Mouse (Mus musculus): ENCODE results near the gene Odf3l2. TPM values are rescaled to one million over a fixed set of nuclear protein-coding genes. Genes with fewer than 3 reads are reported as not detected.
A peak's percentile ranks its signal among the peaks of the same experiment; 100 is the strongest.

The Odf3l2 gene
- polyA plus RNA-seq, 1 experiment from 2014 or later = not detected

DNA sequence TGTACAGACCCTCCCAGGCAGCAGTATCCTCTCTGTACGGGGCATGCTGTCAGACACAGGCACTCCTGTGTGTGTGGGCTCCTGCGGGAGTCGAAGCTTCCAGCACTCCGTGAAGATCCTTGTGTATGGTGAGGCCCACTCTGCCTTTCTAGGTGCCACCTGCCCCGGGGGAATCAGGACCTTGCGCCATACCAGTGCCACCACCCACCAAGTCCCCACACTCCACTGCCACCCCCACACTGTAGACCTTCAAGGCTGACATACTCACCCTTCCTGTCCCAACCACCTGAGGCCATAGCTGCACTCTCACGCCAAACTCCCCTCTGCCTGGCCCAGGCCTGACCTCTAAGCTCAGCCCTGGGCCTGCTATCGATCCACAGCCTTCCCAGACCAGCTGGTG is 19.5 kb upstream of the Odf3l2 start:
- no peak overlapping the region for H3K9ac ChIP-seq (ENCODE audit: low read length)
- H3K36me3 ChIP-seq (ENCODE audit: control insufficient read depth, insufficient read depth) = no peaks in the 10 kb centered on the region
- H3K27me3 ChIP-seq (ENCODE audit: control insufficient read depth, insufficient read depth, low read length) = 0 out of 2 replicates have a peak, but pooled peaks cover 3% of the 10 kb centered on the region
- no peak for ATAC-seq (replicated peaks; ENCODE audit: extremely low read depth, insufficient read depth, low FRiP score)
- no peak overlapping the region for H3K4me3 ChIP-seq (ENCODE audit: low read length)
- no peak overlapping the region for H3K27ac ChIP-seq (ENCODE audit: low read length)
- H3K4me2 ChIP-seq (ENCODE audit: low read depth, low read length) = no peak overlapping the region
- H3K9me3 ChIP-seq (replicated peaks; ENCODE audit: control insufficient read depth, low read length) = 0 out of 2 replicates have a peak, but pooled peaks cover 2% of the 10 kb centered on the region
- H3K4me1 ChIP-seq (ENCODE audit: control insufficient read depth, insufficient read depth, low read length) = peaks cover 5% of the 10 kb centered on the region
- WGBS = 83% methylated on average over 8 of the region's 8 CpGs

DNA sequence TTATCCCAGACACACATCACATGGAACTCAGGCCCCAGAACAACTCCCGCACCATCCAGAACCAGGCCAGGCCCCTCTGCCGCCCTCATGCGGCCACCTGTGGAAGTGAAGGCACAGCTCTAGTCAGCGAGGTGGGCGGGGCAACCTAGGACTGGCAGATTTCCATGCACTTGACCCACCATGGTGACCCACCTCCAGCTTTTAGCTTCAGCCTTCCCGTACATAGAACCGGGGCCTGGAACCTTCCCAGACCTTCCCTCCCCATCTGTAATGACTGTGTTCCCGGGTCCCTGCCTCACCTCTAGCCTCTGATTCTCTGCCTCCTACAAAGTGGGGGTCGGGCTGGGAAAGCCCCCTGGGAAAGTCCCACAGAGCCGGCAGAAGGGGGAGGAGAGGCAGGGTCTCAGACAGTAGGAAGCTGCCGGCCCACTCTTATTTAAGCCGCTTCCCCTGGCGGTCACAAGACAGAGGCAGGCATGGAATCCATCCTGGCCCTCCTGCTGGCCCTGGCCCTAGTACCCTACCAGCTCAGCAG is 18.7 kb upstream of the Odf3l2 start, which contains the start of gene Madcam1:
Gene Madcam1, plus strand, starts transcription at position 429 of the 535 bp plus-strand sequence.
- Histone ChIP-seq H3K27me3 (ENCODE audit: control insufficient read depth, insufficient read depth, low read length) (0 out of 2 replicates have a peak, but pooled peaks cover 3% of the 10 kb centered on the region), H3K9ac (ENCODE audit: low read length) (no peak within 1 kb of the TSS), H3K4me1 (ENCODE audit: control insufficient read depth, insufficient read depth, low read length) (0 out of 2 replicates have a peak, but pooled peaks cover 3% of the 10 kb centered on the region), H3K4me2 (ENCODE audit: low read depth, low read length) (no peak within 1 kb of the TSS), H3K9me3 (replicated peaks; ENCODE audit: control insufficient read depth, low read length) (0 out of 2 replicates have a peak, but pooled peaks cover 2% of the 10 kb centered on the region), H3K4me3 (ENCODE audit: low read length) (no peak within 1 kb of the TSS), H3K36me3 (ENCODE audit: control insufficient read depth, insufficient read depth) (no peaks in the 10 kb centered on the region), H3K27ac (ENCODE audit: low read length) (no peak within 1 kb of the TSS)
- WGBS = 13% methylated on average over 13 of the region's 13 CpGs
- ATAC-seq (replicated peaks; ENCODE audit: extremely low read depth, insufficient read depth, low FRiP score) = no peak

DNA sequence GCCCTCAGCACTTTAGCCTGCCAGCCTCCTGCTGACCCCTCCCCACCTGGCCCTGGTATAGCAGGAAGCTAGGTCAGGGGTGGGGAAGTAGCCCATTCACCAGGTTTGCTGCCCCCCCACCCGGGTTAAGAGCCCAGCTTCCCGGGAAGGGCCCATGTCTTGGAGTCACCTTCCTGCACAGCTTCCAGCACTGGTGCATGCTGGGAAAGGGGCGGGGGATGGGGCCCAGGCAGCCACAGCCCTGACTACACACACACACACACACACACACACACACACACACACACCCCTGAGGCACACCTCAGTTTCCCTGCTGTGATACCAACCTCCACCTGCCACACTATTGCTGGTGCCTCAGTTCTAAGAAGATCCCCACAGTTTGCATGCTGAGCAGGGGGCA is 16.3 kb upstream of the Odf3l2 start:
- no peaks in the 10 kb centered on the region for H3K36me3 ChIP-seq (ENCODE audit: control insufficient read depth, insufficient read depth)
- no peak; the same call in 1 of the 2 replicates for ATAC-seq (replicated peaks; ENCODE audit: extremely low read depth, insufficient read depth, low FRiP score)
- 40% methylated on average over 3 of the region's 3 CpGs for WGBS
- H3K4me3 ChIP-seq (ENCODE audit: low read length) = no peak overlapping the region
- 0 out of 2 replicates have a peak, but pooled peaks cover 2% of the 10 kb centered on the region for H3K9me3 ChIP-seq (replicated peaks; ENCODE audit: control insufficient read depth, low read length)
- H3K4me1 ChIP-seq (ENCODE audit: control insufficient read depth, insufficient read depth, low read length) = no peaks in the 10 kb centered on the region
- H3K9ac ChIP-seq (ENCODE audit: low read length) = no peak overlapping the region
- H3K4me2 ChIP-seq (ENCODE audit: low read depth, low read length) = no peak overlapping the region
- 0 out of 2 replicates have a peak, but pooled peaks cover 3% of the 10 kb centered on the region for H3K27me3 ChIP-seq (ENCODE audit: control insufficient read depth, insufficient read depth, low read length)
- no peak overlapping the region for H3K27ac ChIP-seq (ENCODE audit: low read length)

DNA sequence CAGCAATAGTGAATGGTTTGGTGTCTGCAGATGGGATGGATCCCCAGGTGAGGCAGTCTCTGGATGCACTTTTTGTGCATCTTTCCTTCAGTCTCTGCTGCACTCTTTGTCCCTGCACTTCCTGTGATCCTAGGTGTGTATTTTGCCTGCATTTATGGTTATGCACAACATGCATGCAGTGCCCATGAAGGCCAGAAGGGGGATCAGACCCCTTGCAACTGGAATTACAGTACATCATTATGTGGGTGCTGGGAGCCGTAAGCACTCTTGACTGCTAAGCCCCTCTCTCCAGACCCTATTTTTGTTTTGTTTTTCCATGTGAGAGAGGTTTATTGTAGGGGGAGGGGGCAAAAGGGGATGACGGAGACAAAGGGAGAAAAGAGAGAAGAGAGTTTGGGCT is 14.8 kb upstream of the Odf3l2 start:
- Histone ChIP-seq H3K4me2 (ENCODE audit: low read depth, low read length) (no peak overlapping the region), H3K27ac (ENCODE audit: low read length) (no peak overlapping the region), H3K36me3 (ENCODE audit: control insufficient read depth, insufficient read depth) (no peaks in the 10 kb centered on the region), H3K9me3 (replicated peaks; ENCODE audit: control insufficient read depth, low read length) (0 out of 2 replicates have a peak, but pooled peaks cover 2% of the 10 kb centered on the region), H3K4me3 (ENCODE audit: low read length) (no peak overlapping the region), H3K4me1 (ENCODE audit: control insufficient read depth, insufficient read depth, low read length) (no peaks in the 10 kb centered on the region), H3K27me3 (ENCODE audit: control insufficient read depth, insufficient read depth, low read length) (peaks cover 7% of the 10 kb centered on the region), H3K9ac (ENCODE audit: low read length) (no peak overlapping the region)
- ATAC-seq (replicated peaks; ENCODE audit: extremely low read depth, insufficient read depth, low FRiP score) = no peak
- WGBS = 84% methylated on average over 2 of the region's 2 CpGs

DNA sequence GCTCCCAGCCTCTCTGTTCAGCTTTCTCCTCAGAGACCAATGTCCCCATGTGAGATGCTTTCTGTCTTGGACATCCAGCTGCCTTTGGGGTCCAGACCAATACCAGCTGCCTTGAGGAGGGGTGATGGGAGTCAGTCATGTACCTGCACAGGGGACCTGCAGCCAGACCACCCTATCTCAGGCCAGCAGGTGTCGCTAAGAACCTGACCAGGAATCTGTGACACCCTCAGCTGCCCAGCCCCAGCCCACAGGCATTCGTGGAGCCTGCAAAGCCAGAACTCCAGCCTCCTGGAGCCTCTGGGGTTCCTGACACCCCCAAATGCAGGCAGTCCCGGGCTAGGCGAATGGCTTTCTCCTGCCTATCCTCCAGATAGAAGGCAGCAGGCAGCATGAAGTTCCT is 13.3 kb upstream of the Odf3l2 start:
- Histone ChIP-seq H3K4me2 (ENCODE audit: low read depth, low read length) (no peak overlapping the region), H3K4me1 (ENCODE audit: control insufficient read depth, insufficient read depth, low read length) (no peaks in the 10 kb centered on the region), H3K9me3 (replicated peaks; ENCODE audit: control insufficient read depth, low read length) (0 out of 2 replicates have a peak, but pooled peaks cover 2% of the 10 kb centered on the region), H3K4me3 (ENCODE audit: low read length) (no peak overlapping the region), H3K27ac (ENCODE audit: low read length) (no peak overlapping the region), H3K9ac (ENCODE audit: low read length) (no peak overlapping the region), H3K36me3 (ENCODE audit: control insufficient read depth, insufficient read depth) (no peaks in the 10 kb centered on the region), H3K27me3 (ENCODE audit: control insufficient read depth, insufficient read depth, low read length) (peaks cover 6% of the 10 kb centered on the region)
- no peak for ATAC-seq (replicated peaks; ENCODE audit: extremely low read depth, insufficient read depth, low FRiP score)
- 20% methylated on average over 4 of the region's 4 CpGs for WGBS

DNA sequence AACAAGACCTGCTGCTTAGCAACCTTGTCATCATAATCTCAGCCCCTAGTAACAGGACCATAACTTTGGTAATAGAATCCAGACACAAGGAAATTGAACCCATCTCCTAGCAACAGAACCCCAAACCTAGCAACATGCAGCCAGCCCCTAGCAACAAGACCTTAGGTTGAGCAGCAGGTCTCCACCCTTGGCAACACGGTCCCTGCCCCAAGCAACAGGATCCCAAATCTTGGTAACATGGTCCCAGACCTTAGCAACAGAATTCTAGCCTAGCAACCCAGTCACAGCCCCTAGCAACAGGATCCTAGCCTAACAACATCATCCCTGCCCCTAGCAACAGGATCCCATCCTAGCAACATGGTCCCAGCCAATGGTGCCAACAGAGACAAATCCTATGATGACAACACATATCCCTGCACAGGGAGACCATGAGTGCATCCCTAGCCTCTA is 9.4 kb upstream of the Odf3l2 start:
- 40% methylated on average over 1 of the region's 1 CpGs for WGBS
- Histone ChIP-seq H3K4me1 (ENCODE audit: control insufficient read depth, insufficient read depth, low read length) (no peaks in the 10 kb centered on the region), H3K27ac (ENCODE audit: low read length) (no peak overlapping the region), H3K9ac (ENCODE audit: low read length) (no peak overlapping the region), H3K27me3 (ENCODE audit: control insufficient read depth, insufficient read depth, low read length) (peaks cover 13% of the 10 kb centered on the region), H3K36me3 (ENCODE audit: control insufficient read depth, insufficient read depth) (no peaks in the 10 kb centered on the region), H3K9me3 (replicated peaks; ENCODE audit: control insufficient read depth, low read length) (no peaks in the 10 kb centered on the region), H3K4me2 (ENCODE audit: low read depth, low read length) (no peak overlapping the region), H3K4me3 (ENCODE audit: low read length) (no peak overlapping the region)
- no peak for ATAC-seq (replicated peaks; ENCODE audit: extremely low read depth, insufficient read depth, low FRiP score)

DNA sequence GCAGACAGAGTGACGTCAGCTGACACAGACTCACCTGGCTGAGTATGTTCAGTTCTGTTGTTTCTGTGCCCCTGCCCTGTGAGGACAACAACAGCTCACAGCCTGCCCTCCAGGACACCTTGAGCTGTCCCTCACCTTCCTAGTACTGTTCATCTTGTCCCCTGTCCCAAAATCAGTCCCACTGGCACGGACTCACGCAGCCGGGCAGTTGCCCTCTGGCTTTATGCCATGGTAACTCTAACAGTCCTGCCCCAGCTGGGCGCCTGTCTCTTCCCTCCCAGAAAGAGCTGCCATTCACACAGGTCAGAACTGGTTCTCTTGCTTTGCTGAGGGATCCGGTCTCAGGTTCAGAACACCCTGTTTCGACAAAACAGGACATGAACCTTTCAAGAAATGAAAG is 7.3 kb upstream of the Odf3l2 start:
- H3K9ac ChIP-seq (ENCODE audit: low read length) = no peak overlapping the region
- no peak for ATAC-seq (replicated peaks; ENCODE audit: extremely low read depth, insufficient read depth, low FRiP score)
- 78% methylated on average over 7 of the region's 7 CpGs for WGBS
- no peaks in the 10 kb centered on the region for H3K4me1 ChIP-seq (ENCODE audit: control insufficient read depth, insufficient read depth, low read length)
- no peak overlapping the region for H3K4me2 ChIP-seq (ENCODE audit: low read depth, low read length)
- H3K36me3 ChIP-seq (ENCODE audit: control insufficient read depth, insufficient read depth) = no peaks in the 10 kb centered on the region
- H3K4me3 ChIP-seq (ENCODE audit: low read length) = no peak overlapping the region
- peaks cover 13% of the 10 kb centered on the region for H3K27me3 ChIP-seq (ENCODE audit: control insufficient read depth, insufficient read depth, low read length)
- no peaks in the 10 kb centered on the region for H3K9me3 ChIP-seq (replicated peaks; ENCODE audit: control insufficient read depth, low read length)
- no peak overlapping the region for H3K27ac ChIP-seq (ENCODE audit: low read length)

DNA sequence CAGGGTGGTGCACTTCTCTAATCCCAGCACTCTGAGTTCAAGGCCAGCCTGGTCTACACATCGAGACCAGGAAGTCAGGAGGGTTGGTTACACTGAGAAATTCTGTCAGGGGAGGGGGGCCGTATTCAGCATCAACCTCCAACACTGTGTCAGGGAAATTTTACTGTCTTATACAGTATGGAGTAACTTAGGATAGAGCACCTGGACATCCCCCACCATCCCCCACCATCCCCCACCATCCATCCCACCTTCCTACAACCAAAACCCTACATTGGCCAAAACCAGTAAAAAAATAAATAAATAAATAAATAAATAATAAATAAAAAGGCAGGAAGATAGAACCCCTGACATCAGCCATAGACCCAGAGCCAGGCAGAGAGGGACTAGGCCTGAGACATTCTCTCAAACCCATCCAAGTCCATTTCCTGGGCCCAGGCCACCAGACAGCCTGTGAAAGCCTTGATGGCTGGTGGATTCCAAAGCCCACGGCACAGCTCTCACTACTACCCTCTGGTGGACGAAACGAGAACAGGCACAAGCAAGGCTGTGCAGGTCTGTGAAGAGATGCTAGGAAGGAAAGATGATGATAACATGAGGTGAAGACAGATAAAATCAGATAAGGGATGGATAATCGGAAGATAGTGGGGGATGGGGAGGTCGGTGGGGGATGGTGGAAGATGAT is 3.7 kb upstream of the Odf3l2 start:
- Histone ChIP-seq H3K9ac (ENCODE audit: low read length) (no peak overlapping the region), H3K36me3 (ENCODE audit: control insufficient read depth, insufficient read depth) (no peaks in the 10 kb centered on the region), H3K4me2 (ENCODE audit: low read depth, low read length) (no peak overlapping the region), H3K4me1 (ENCODE audit: control insufficient read depth, insufficient read depth, low read length) (no peaks in the 10 kb centered on the region), H3K27me3 (ENCODE audit: control insufficient read depth, insufficient read depth, low read length) (peaks cover 7% of the 10 kb centered on the region), H3K9me3 (replicated peaks; ENCODE audit: control insufficient read depth, low read length) (no peaks in the 10 kb centered on the region), H3K27ac (ENCODE audit: low read length) (no peak overlapping the region), H3K4me3 (ENCODE audit: low read length) (no peak overlapping the region)
- ATAC-seq (replicated peaks; ENCODE audit: extremely low read depth, insufficient read depth, low FRiP score) = peak; percentile 49; the same call in 1 of the 2 replicates
- 26% methylated on average over 7 of the region's 7 CpGs for WGBS
